Mouse (Mus musculus): ENCODE measurements at regions not wholly inside any gene's neighbourhood (a gene's known extent, or its start where the extent isn't known, plus 50 kb on each side); places are given as distances from the start of the nearest gene placed in this dataset.

DNA sequence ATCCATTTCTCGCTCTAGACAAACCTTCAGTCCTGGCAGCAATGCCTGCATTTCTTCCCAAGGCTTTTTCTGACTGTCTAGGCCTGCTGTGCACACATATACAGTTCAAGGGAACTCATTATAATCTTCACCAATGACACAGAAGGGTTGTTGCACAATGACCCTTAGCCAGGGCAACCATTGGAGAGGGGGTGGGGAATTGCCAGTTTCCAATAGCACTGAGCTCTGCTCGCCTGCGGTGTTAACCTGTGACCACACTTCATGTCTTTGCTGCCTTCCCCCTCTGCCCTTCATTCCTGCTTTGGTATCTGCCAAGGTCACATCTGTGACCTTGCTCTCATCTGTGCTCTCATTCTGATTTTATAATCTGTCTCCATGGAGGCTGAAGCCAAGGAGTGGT, 106.2 kb upstream of the Gadl1 start:
- Histone ChIP-seq H3K4me1 (ENCODE audit: control insufficient read depth, insufficient read depth, low read length) (no peaks in the 10 kb centered on the region), H3K36me3 (ENCODE audit: control insufficient read depth, insufficient read depth, low read length) (no peaks in the 10 kb centered on the region), H3K27ac (ENCODE audit: low read depth, low read length) (no peak overlapping the region), H3K4me2 (no peak overlapping the region), H3K27me3 (ENCODE audit: control insufficient read depth, insufficient read depth, low read length) (no peaks in the 10 kb centered on the region), H3K9me3 (replicated peaks; ENCODE audit: control insufficient read depth, low read length) (no peaks in the 10 kb centered on the region), H3K9ac (ENCODE audit: low read depth, low read length) (no peak overlapping the region), H3K4me3 (ENCODE audit: low read depth, low read length) (no peak overlapping the region)
- ATAC-seq (replicated peaks; ENCODE audit: insufficient number of reproducible peaks, low FRiP score, low TSS enrichment), result no peak
- WGBS (ENCODE audit: insufficient replicate concordance), result 87% methylated on average over 3 of the region's 3 CpGs

DNA sequence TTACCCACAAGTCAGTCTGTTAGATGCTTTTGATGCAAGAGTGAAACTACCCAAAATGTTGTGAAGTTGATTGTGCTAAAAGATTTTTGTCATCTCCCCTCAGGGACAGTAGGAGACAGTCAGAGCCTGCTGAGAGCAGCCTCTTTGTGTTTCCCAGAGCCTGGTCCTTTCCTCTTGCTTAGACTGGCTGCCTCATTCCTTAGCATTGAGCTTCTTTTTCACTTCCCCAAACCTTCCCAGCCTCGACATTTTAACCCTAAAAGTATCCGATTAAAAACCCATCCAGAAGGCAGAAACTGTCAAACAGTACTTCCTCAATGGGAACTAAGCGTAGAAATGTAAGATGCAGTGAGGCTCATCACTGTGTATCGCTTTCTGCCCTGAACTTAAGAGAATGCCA, 104.0 kb upstream of the Gadl1 start:
- Histone ChIP-seq H3K36me3 (ENCODE audit: control insufficient read depth, insufficient read depth, low read length) (no peaks in the 10 kb centered on the region), H3K4me2 (no peak overlapping the region), H3K4me1 (ENCODE audit: control insufficient read depth, insufficient read depth, low read length) (no peaks in the 10 kb centered on the region), H3K9ac (ENCODE audit: low read depth, low read length) (no peak overlapping the region), H3K4me3 (ENCODE audit: low read depth, low read length) (no peak overlapping the region), H3K9me3 (replicated peaks; ENCODE audit: control insufficient read depth, low read length) (no peaks in the 10 kb centered on the region), H3K27ac (ENCODE audit: low read depth, low read length) (no peak overlapping the region), H3K27me3 (ENCODE audit: control insufficient read depth, insufficient read depth, low read length) (no peaks in the 10 kb centered on the region)
- ATAC-seq (replicated peaks; ENCODE audit: insufficient number of reproducible peaks, low FRiP score, low TSS enrichment), result no peak
- 46% methylated on average over 4 of the region's 4 CpGs for WGBS (ENCODE audit: insufficient replicate concordance)

DNA sequence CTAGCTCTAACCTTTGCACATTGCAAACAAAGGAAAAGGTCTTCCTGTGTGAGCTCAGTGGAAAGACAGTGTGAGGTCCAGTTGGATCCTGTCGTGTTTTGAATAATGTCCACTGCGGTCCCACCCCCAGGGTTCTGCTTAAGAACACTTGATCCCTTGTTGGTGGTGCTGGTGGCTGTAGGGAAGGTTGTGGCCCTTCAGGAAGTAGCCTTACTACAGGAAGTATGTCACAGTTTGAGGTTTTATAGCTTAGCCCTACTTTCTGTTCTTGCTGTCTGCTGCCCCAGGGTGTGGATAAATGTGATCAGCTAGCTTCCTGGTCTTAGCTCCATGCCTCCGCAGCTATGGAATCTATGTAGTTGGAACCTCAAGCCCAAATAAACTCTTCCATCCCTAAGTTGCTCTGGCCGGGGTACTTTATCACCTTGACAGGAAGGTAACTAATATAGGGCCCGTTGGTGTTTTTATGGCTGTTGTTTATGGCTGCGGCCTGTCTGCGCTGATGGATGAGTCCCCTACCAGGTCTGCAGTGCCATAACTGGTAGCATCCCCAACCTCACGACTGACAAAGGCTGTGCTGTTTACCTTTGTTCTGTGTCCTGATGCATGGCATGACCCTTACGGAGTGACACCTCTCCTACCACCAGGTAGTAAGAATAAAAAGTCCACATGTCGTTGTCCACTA, 103.1 kb upstream of the Gadl1 start:
- Histone ChIP-seq H3K4me3 (ENCODE audit: low read depth, low read length) (no peak overlapping the region), H3K36me3 (ENCODE audit: control insufficient read depth, insufficient read depth, low read length) (no peaks in the 10 kb centered on the region), H3K27ac (ENCODE audit: low read depth, low read length) (no peak overlapping the region), H3K4me1 (ENCODE audit: control insufficient read depth, insufficient read depth, low read length) (no peaks in the 10 kb centered on the region), H3K9me3 (replicated peaks; ENCODE audit: control insufficient read depth, low read length) (no peaks in the 10 kb centered on the region), H3K4me2 (no peak overlapping the region), H3K9ac (ENCODE audit: low read depth, low read length) (no peak overlapping the region), H3K27me3 (ENCODE audit: control insufficient read depth, insufficient read depth, low read length) (no peaks in the 10 kb centered on the region)
- WGBS (ENCODE audit: insufficient replicate concordance), result 73% methylated on average over 10 of the region's 10 CpGs
- ATAC-seq (replicated peaks; ENCODE audit: insufficient number of reproducible peaks, low FRiP score, low TSS enrichment), result no peak

DNA sequence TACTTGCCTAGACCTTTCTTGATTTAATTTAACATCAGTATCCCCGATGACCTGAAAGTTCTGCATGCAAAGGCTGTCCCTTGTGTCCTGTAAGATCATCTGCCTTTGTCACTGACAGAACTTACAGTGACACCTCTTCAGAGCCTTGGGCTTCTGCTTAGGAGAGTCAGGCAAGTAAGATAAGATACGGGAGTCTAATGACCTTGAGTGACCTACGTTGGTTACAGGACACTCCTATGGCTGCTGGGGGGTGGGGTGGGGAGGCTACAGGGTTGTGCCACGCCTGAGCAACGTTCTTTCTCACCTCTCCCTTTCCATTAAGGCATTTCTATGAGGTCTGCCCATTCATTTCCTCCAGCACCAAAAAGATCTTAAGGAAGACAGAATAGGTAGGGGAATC, 69.1 kb upstream of the Gadl1 start:
- no peaks in the 10 kb centered on the region for H3K9me3 ChIP-seq (replicated peaks; ENCODE audit: control insufficient read depth, low read length)
- WGBS (ENCODE audit: insufficient replicate concordance), result 27% methylated on average over 5 of the region's 5 CpGs
- H3K27me3 ChIP-seq (ENCODE audit: control insufficient read depth, insufficient read depth, low read length), result no peaks in the 10 kb centered on the region
- peaks cover 4% of the 10 kb centered on the region; the same call in 1 of the 2 replicates for H3K4me1 ChIP-seq (ENCODE audit: control insufficient read depth, insufficient read depth, low read length)
- H3K4me3 ChIP-seq (ENCODE audit: low read depth, low read length), result no peak overlapping the region
- no peaks in the 10 kb centered on the region for H3K36me3 ChIP-seq (ENCODE audit: control insufficient read depth, insufficient read depth, low read length)
- no peak for ATAC-seq (replicated peaks; ENCODE audit: insufficient number of reproducible peaks, low FRiP score, low TSS enrichment)
- no peak overlapping the region for H3K9ac ChIP-seq (ENCODE audit: low read depth, low read length)
- no peak overlapping the region for H3K4me2 ChIP-seq
- H3K27ac ChIP-seq (ENCODE audit: low read depth, low read length), result no peak overlapping the region

DNA sequence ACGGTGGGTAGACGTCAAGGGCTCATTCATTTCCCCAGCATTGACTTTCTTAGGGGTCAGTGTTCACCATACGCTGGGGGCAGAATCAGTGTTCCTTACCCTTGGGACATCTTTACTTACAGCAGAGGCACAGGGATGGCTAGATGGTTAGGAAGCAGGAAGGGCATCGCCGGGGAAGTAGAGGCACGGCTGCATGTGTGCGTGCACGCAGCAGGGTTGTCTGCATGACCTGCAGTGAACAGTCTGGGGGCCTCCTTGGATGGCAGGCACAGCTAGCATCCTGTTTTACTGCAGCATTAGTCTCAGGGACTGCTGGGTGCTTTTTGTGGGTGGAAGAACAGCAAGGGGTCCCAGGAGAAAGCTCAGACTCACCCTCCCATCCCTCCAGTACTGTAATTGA, 68.5 kb upstream of the Gadl1 start:
- no peak for ATAC-seq (replicated peaks; ENCODE audit: insufficient number of reproducible peaks, low FRiP score, low TSS enrichment)
- Histone ChIP-seq H3K27ac (ENCODE audit: low read depth, low read length) (no peak overlapping the region), H3K9ac (ENCODE audit: low read depth, low read length) (no peak overlapping the region), H3K36me3 (ENCODE audit: control insufficient read depth, insufficient read depth, low read length) (no peaks in the 10 kb centered on the region), H3K4me2 (no peak overlapping the region), H3K4me3 (ENCODE audit: low read depth, low read length) (no peak overlapping the region), H3K27me3 (ENCODE audit: control insufficient read depth, insufficient read depth, low read length) (no peaks in the 10 kb centered on the region), H3K4me1 (ENCODE audit: control insufficient read depth, insufficient read depth, low read length) (peaks cover 4% of the 10 kb centered on the region; the same call in 1 of the 2 replicates), H3K9me3 (replicated peaks; ENCODE audit: control insufficient read depth, low read length) (no peaks in the 10 kb centered on the region)
- 81% methylated on average over 8 of the region's 8 CpGs for WGBS (ENCODE audit: insufficient replicate concordance)

DNA sequence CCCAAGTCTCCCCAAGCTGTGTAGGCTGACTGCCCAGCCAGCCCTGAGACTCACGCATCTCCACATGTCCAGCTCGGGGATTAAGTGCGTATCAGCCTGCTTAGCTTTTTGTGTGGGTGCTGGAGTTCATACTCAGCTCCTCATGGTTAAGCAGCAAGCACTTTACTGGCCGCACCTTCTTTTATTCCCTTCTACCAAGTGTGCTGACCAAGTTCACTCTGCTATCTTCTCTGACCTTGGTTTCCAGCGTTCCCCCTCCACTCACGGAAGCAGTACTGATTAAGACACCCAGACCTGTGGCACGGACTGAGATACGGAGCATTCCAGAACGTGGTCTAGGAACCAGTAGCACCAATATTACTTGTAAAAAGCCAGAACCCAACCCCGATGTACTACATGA, 67.6 kb upstream of the Gadl1 start:
- no peak overlapping the region for H3K9ac ChIP-seq (ENCODE audit: low read depth, low read length)
- no peak overlapping the region for H3K4me3 ChIP-seq (ENCODE audit: low read depth, low read length)
- H3K36me3 ChIP-seq (ENCODE audit: control insufficient read depth, insufficient read depth, low read length), result no peaks in the 10 kb centered on the region
- no peaks in the 10 kb centered on the region for H3K27me3 ChIP-seq (ENCODE audit: control insufficient read depth, insufficient read depth, low read length)
- peaks cover 4% of the 10 kb centered on the region; the same call in 1 of the 2 replicates for H3K4me1 ChIP-seq (ENCODE audit: control insufficient read depth, insufficient read depth, low read length)
- 40% methylated on average over 10 of the region's 10 CpGs for WGBS (ENCODE audit: insufficient replicate concordance)
- H3K27ac ChIP-seq (ENCODE audit: low read depth, low read length), result peak overlapping the region; percentile 29; the same call in 1 of the 2 replicates
- H3K9me3 ChIP-seq (replicated peaks; ENCODE audit: control insufficient read depth, low read length), result no peaks in the 10 kb centered on the region
- H3K4me2 ChIP-seq, result no peak overlapping the region
- no peak for ATAC-seq (replicated peaks; ENCODE audit: insufficient number of reproducible peaks, low FRiP score, low TSS enrichment)

DNA sequence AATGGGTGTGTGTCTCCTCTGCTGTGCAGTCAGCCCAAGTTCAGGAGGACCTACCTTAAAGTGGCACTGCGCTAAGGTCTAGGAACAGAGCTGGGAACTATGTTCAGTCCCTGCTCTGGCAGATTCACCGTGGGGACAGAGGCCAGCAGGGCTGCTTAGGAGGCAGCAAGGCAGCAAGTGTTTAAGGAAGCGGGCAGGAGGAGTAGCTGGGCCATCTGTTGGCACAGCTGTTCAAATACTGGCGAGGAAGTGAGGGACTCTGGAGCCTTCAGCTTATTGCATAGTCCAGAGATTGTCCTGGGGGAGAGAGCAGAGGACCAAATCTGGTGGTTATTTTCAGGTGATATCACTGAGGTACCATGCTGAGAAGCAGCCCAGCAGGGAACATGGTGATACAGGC, 64.9 kb upstream of the Gadl1 start:
- H3K27me3 ChIP-seq (ENCODE audit: control insufficient read depth, insufficient read depth, low read length), result no peaks in the 10 kb centered on the region
- ATAC-seq (replicated peaks; ENCODE audit: insufficient number of reproducible peaks, low FRiP score, low TSS enrichment), result no peak
- H3K4me2 ChIP-seq, result no peak overlapping the region
- no peak overlapping the region for H3K27ac ChIP-seq (ENCODE audit: low read depth, low read length)
- no peak overlapping the region for H3K9ac ChIP-seq (ENCODE audit: low read depth, low read length)
- H3K4me3 ChIP-seq (ENCODE audit: low read depth, low read length), result no peak overlapping the region
- H3K9me3 ChIP-seq (replicated peaks; ENCODE audit: control insufficient read depth, low read length), result no peaks in the 10 kb centered on the region
- WGBS (ENCODE audit: insufficient replicate concordance), result 61% methylated on average over 4 of the region's 4 CpGs
- H3K4me1 ChIP-seq (ENCODE audit: control insufficient read depth, insufficient read depth, low read length), result peaks cover 4% of the 10 kb centered on the region; the same call in 1 of the 2 replicates
- H3K36me3 ChIP-seq (ENCODE audit: control insufficient read depth, insufficient read depth, low read length), result no peaks in the 10 kb centered on the region

DNA sequence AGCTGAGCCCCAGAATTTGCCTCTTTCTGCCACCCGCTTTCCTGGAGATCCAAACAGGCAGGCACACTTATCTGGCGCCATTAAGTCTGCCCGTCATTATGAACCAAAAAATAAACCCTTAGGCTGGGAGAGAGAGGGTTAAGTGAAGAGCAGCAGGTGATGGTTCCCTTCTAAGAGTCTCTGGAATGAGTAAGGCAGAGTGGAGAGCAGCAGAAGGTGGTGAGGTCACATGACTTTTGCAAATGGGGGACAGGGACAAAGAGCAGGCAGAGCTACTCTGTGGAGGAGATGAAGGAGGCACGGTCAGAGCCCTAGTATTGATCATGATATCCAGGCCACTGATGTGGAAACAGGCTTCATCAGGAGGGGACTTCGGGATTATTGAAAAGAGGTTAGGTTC, 64.2 kb upstream of the Gadl1 start:
- Histone ChIP-seq H3K4me1 (ENCODE audit: control insufficient read depth, insufficient read depth, low read length) (peaks cover 3% of the 10 kb centered on the region; the same call in 1 of the 2 replicates), H3K4me3 (ENCODE audit: low read depth, low read length) (no peak overlapping the region), H3K36me3 (ENCODE audit: control insufficient read depth, insufficient read depth, low read length) (no peaks in the 10 kb centered on the region), H3K4me2 (no peak overlapping the region), H3K9ac (ENCODE audit: low read depth, low read length) (no peak overlapping the region), H3K9me3 (replicated peaks; ENCODE audit: control insufficient read depth, low read length) (no peaks in the 10 kb centered on the region), H3K27me3 (ENCODE audit: control insufficient read depth, insufficient read depth, low read length) (no peaks in the 10 kb centered on the region), H3K27ac (ENCODE audit: low read depth, low read length) (no peak overlapping the region)
- ATAC-seq (replicated peaks; ENCODE audit: insufficient number of reproducible peaks, low FRiP score, low TSS enrichment), result no peak
- WGBS (ENCODE audit: insufficient replicate concordance), result 78% methylated on average over 5 of the region's 5 CpGs

Data from heart, embryonic 11.5 days (tissue).